9 mouse cellular contexts compared by ENCODE assay signal in genomic region chr11:116499018-116499417, GRCm38 (mm10). TPM values are rescaled to one million over a fixed set of nuclear protein-coding genes. Genes with fewer than 3 reads are reported as not detected.
DNase-seq lines count a peak whose midpoint lies in the region; ATAC-seq and TF ChIP-seq lines count a peak whose summit lies in the region.
"Had no signal": no experiment of that assay in that cellular context is flagged by ENCODE, and none has a peak within 500 bp of the region (broad histone marks: within the 10 kb centered on the region; RNA-seq: fewer than 3 reads in every experiment).

No protein-coding gene starts in this region.

- WGBS in heart, embryonic 11.5 days (ENCODE audit: insufficient replicate concordance), result 43% methylated on average over 6 of the region's 6 CpGs
- WGBS in midbrain, embryonic 11.5 days, result 43% methylated on average over 6 of the region's 6 CpGs
- WGBS in midbrain, embryonic 16.5 days, result 49% methylated on average over 6 of the region's 6 CpGs
- 60% methylated on average over 6 of the region's 6 CpGs for WGBS in limb, embryonic 10.5 days
- WGBS in stomach, postnatal 0 days, result 47% methylated on average over 6 of the region's 6 CpGs

- peak overlapping the region; percentile 66 for H3K4me2 ChIP-seq in heart, embryonic 11.5 days
- no peak overlapping the region for H3K4me2 ChIP-seq in midbrain, embryonic 11.5 days
- H3K4me2 ChIP-seq in midbrain, embryonic 16.5 days (ENCODE audit: low read length), result no peak overlapping the region
- peak overlapping the region; percentile 47; the same call in 1 of the 2 replicates for H3K4me2 ChIP-seq in stomach, postnatal 0 days (replicated peaks; ENCODE audit: low read depth)

- H3K27me3 ChIP-seq in heart, embryonic 11.5 days (ENCODE audit: control insufficient read depth, insufficient read depth, low read length), result no peaks in the 10 kb centered on the region
- H3K27me3 ChIP-seq in midbrain, embryonic 11.5 days (ENCODE audit: control insufficient read depth, insufficient read depth, low read length), result no peaks in the 10 kb centered on the region
- no peaks in the 10 kb centered on the region for H3K27me3 ChIP-seq in midbrain, embryonic 16.5 days (ENCODE audit: control insufficient read depth, insufficient read depth, low read depth, low read length)
- H3K27me3 ChIP-seq in limb, embryonic 10.5 days (ENCODE audit: low read depth, poor library complexity, severe bottlenecking), result no peaks in the 10 kb centered on the region
- no peaks in the 10 kb centered on the region for H3K27me3 ChIP-seq in stomach, postnatal 0 days (ENCODE audit: control insufficient read depth, insufficient read depth, low read length)

- TF ChIP-seq EP300 in stomach, postnatal 0 days (optimal IDR thresholded peaks at IDR 0.05), result no peak

- H3K4me1 ChIP-seq in heart, embryonic 11.5 days (ENCODE audit: control insufficient read depth, insufficient read depth, low read length), result no peaks in the 10 kb centered on the region
- H3K4me1 ChIP-seq in midbrain, embryonic 11.5 days (ENCODE audit: control insufficient read depth, insufficient read depth, low read length), result no peaks in the 10 kb centered on the region
- 0 out of 2 replicates have a peak, but pooled peaks cover 2% of the 10 kb centered on the region for H3K4me1 ChIP-seq in midbrain, embryonic 16.5 days (ENCODE audit: control insufficient read depth, insufficient read depth, low read length)
- H3K4me1 ChIP-seq in limb, embryonic 10.5 days, result peaks cover 12% of the 10 kb centered on the region
- H3K4me1 ChIP-seq in stomach, postnatal 0 days (replicated peaks; ENCODE audit: control insufficient read depth, insufficient read depth), result no peaks in the 10 kb centered on the region

- H3K27ac ChIP-seq in heart, embryonic 11.5 days (ENCODE audit: low read depth, low read length), result no peak overlapping the region
- no peak overlapping the region for H3K27ac ChIP-seq in midbrain, embryonic 11.5 days (ENCODE audit: low read depth, low read length)
- H3K27ac ChIP-seq in midbrain, embryonic 16.5 days (ENCODE audit: low read length), result no peak overlapping the region
- H3K27ac ChIP-seq in limb, embryonic 10.5 days, result no peak overlapping the region
- no peak overlapping the region for H3K27ac ChIP-seq in stomach, postnatal 0 days (replicated peaks)

- no peak for DNase-seq in heart, postnatal 14 days
- DNase-seq in midbrain, embryonic 11.5 days (ENCODE audit: low spot score, missing footprints), result no peak
- DNase-seq in limb, embryonic 10.5 days (ENCODE audit: low spot score), result no peak
- DNase-seq in stomach, postnatal 0 days (ENCODE audit: low spot score), result no peak
- no peak for DNase-seq in ovary, postnatal 36 days (ENCODE audit: low spot score)
- no peak for DNase-seq in right cerebral cortex, adult 2 months (ENCODE audit: low spot score in 2 of 2)

- no peak overlapping the region for H3K4me3 ChIP-seq in heart, embryonic 11.5 days (ENCODE audit: low read depth, low read length)
- 0 out of 2 replicates have a peak overlapping the region, but pooled peaks have one; percentile 8 for H3K4me3 ChIP-seq in midbrain, embryonic 11.5 days (ENCODE audit: low read depth, low read length)
- H3K4me3 ChIP-seq in midbrain, embryonic 16.5 days (ENCODE audit: low read depth, low read length), result no peak overlapping the region
- peak overlapping the region; percentile 38; the same call in 1 of the 2 replicates for H3K4me3 ChIP-seq in limb, embryonic 10.5 days
- H3K4me3 ChIP-seq in stomach, postnatal 0 days (ENCODE audit: low read depth, low read length), result no peak overlapping the region

- no peak overlapping the region for H3K9ac ChIP-seq in heart, embryonic 11.5 days (ENCODE audit: low read depth, low read length)
- no peak overlapping the region for H3K9ac ChIP-seq in midbrain, embryonic 11.5 days (ENCODE audit: low read length)
- H3K9ac ChIP-seq in midbrain, embryonic 16.5 days (ENCODE audit: low read depth, low read length), result no peak overlapping the region
- H3K9ac ChIP-seq in stomach, postnatal 0 days (ENCODE audit: low read length), result no peak overlapping the region

- intact Hi-C loops in heart, postnatal 14 days (cut with DNase I), result no loop called here

- no peak; the same call in 1 of the 2 replicates for TF ChIP-seq CTCF in stomach, postnatal 0 days (IDR thresholded peaks at IDR 0.05; ENCODE audit: low read depth)

- H3K9me3 ChIP-seq in heart, embryonic 11.5 days (replicated peaks; ENCODE audit: control insufficient read depth, low read length), result 0 out of 2 replicates have a peak, but pooled peaks cover 2% of the 10 kb centered on the region
- no peaks in the 10 kb centered on the region for H3K9me3 ChIP-seq in midbrain, embryonic 11.5 days (ENCODE audit: control insufficient read depth, low read length)
- no peaks in the 10 kb centered on the region for H3K9me3 ChIP-seq in midbrain, embryonic 16.5 days (replicated peaks; ENCODE audit: control insufficient read depth, low read length, poor library complexity, severe bottlenecking)
- no peaks in the 10 kb centered on the region for H3K9me3 ChIP-seq in limb, embryonic 10.5 days (replicated peaks)
- no peaks in the 10 kb centered on the region for H3K9me3 ChIP-seq in stomach, postnatal 0 days (ENCODE audit: control insufficient read depth, low read length)

- ATAC-seq in heart, embryonic 11.5 days (replicated peaks; ENCODE audit: insufficient number of reproducible peaks, low FRiP score, low TSS enrichment), result no peak
- ATAC-seq in midbrain, embryonic 11.5 days (ENCODE audit: low FRiP score), result no peak
- ATAC-seq in midbrain, embryonic 16.5 days, result no peak
- no peak for ATAC-seq in stomach, postnatal 0 days (ENCODE audit: low FRiP score, low TSS enrichment)

- H3K36me3 ChIP-seq in heart, embryonic 11.5 days (ENCODE audit: control insufficient read depth, insufficient read depth, low read length), result no peaks in the 10 kb centered on the region
- no peaks in the 10 kb centered on the region for H3K36me3 ChIP-seq in midbrain, embryonic 11.5 days (ENCODE audit: control insufficient read depth, insufficient read depth, low read length)
- H3K36me3 ChIP-seq in midbrain, embryonic 16.5 days (ENCODE audit: control insufficient read depth, insufficient read depth, low read length), result no peaks in the 10 kb centered on the region
- no peaks in the 10 kb centered on the region for H3K36me3 ChIP-seq in limb, embryonic 10.5 days
- no peaks in the 10 kb centered on the region for H3K36me3 ChIP-seq in stomach, postnatal 0 days (ENCODE audit: control insufficient read depth, insufficient read depth, low read length)

RNA-seq across cellular contexts. Expression of gene Prpsap1, which starts 5.0 kb away (rescaled TPM):
- 96.5 and 101 TPM in 2 replicates for polyA plus RNA-seq in heart, embryonic 11.5 days (2014; fragmentation: Nextera tagmentation; extraction: Ambion mirVana)
- total RNA-seq in heart, postnatal 14 days (2021), result 10 to 100 TPM; 41.5 to 45.4 TPM
- polyA plus RNA-seq in midbrain, embryonic 11.5 days (2014; fragmentation: Nextera tagmentation; extraction: Ambion mirVana), result 173 and 183 TPM in 2 replicates
- polyA plus RNA-seq in midbrain, embryonic 16.5 days (2015; fragmentation: Nextera tagmentation; extraction: Ambion mirVana), result 177 and 198 TPM in 2 replicates
- 203 and 209 TPM in 2 replicates for polyA plus RNA-seq in limb, embryonic 10.5 days (2016; fragmentation: Nextera tagmentation; extraction: Ambion mirVana)
- polyA plus RNA-seq in stomach, postnatal 0 days (2015; fragmentation: Nextera tagmentation; extraction: Ambion mirVana), result 94.0 and 97.1 TPM in 2 replicates

RNA-seq across cellular contexts. Expression of gene Sphk1, which starts 31.7 kb away (rescaled TPM):
- polyA plus RNA-seq in heart, embryonic 11.5 days (2014; fragmentation: Nextera tagmentation; extraction: Ambion mirVana), result 2.1 and 3.0 TPM in 2 replicates
- total RNA-seq in heart, postnatal 14 days (2021), result 1 to 10 TPM; 2.6 to 2.7 TPM
- polyA plus RNA-seq in midbrain, embryonic 11.5 days (2014; fragmentation: Nextera tagmentation; extraction: Ambion mirVana), result 7.1 and 8.3 TPM in 2 replicates
- 4.4 and 5.5 TPM in 2 replicates for polyA plus RNA-seq in midbrain, embryonic 16.5 days (2015; fragmentation: Nextera tagmentation; extraction: Ambion mirVana)
- 0.30 and 0.54 TPM in 2 replicates for polyA plus RNA-seq in limb, embryonic 10.5 days (2016; fragmentation: Nextera tagmentation; extraction: Ambion mirVana)
- polyA plus RNA-seq in stomach, postnatal 0 days (2015; fragmentation: Nextera tagmentation; extraction: Ambion mirVana), result 7.9 and 10.0 TPM in 2 replicates

RNA-seq across cellular contexts. Expression of gene Qrich2, which starts 33.0 kb away (rescaled TPM):
- polyA plus RNA-seq in heart, embryonic 11.5 days (2014; fragmentation: Nextera tagmentation; extraction: Ambion mirVana), result 0.31 TPM in 1 of 2 replicates, not detected in the other
- not detected for total RNA-seq in heart, postnatal 14 days (2021)
- 0.08 and 0.14 TPM in 2 replicates for polyA plus RNA-seq in midbrain, embryonic 11.5 days (2014; fragmentation: Nextera tagmentation; extraction: Ambion mirVana)
- polyA plus RNA-seq in midbrain, embryonic 16.5 days (2015; fragmentation: Nextera tagmentation; extraction: Ambion mirVana), result 0.08 TPM in 1 of 2 replicates, not detected in the other
- 0.36 and 0.44 TPM in 2 replicates for polyA plus RNA-seq in limb, embryonic 10.5 days (2016; fragmentation: Nextera tagmentation; extraction: Ambion mirVana)
- polyA plus RNA-seq in stomach, postnatal 0 days (2015; fragmentation: Nextera tagmentation; extraction: Ambion mirVana), result 0.08 and 0.16 TPM in 2 replicates
- polyA plus RNA-seq: heart, postnatal 0 days had no signal

Comparison
In these comparisons a context has a peak if more than half of its experiments do, and no peak if none do; other contexts are left out.
1. H3K4me3 ChIP-seq: peak in midbrain, embryonic 11.5 days (single experiment) and limb, embryonic 10.5 days (single experiment); none in heart, embryonic 11.5 days (single experiment), midbrain, embryonic 16.5 days (single experiment) and stomach, postnatal 0 days (single experiment).
2. H3K4me2 ChIP-seq: peak in heart, embryonic 11.5 days (single experiment) and stomach, postnatal 0 days (single experiment); none in midbrain, embryonic 11.5 days (single experiment) and midbrain, embryonic 16.5 days (single experiment).